Mouse (Mus musculus): Measurements from ENCODE around the gene Ccdc85c.

Gene Ccdc85c

DNA sequence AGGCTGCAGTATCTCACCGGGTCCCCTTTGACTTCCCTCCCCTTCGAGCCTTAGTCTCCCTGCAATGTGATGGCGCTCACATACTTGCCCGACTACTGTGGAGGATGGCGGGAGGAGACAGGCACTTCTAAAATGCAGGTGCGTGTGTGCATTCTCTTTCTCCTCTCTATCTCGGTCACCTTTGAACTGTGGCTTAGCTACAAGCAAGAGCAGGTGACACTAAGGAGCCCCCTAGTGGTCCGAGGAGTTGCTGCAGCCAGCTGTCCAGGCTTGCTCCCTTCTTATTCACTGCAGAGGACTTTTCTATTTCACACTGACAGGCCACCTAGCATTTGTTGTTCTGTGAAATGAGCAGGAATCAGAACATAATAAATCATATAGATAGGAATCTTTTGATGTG is 17.7 kb upstream of the Ccdc85c start:
- peak; percentile 75 for DNase-seq

- no peak for DNase-seq
Observed at GRCm38 (mm10) chr12:108292419-108292818, 17.2 kb upstream of the Ccdc85c start.

- no peak for DNase-seq
Observed at GRCm38 (mm10) chr12:108288127-108288880, 13.1 kb upstream of the Ccdc85c start.

DNA sequence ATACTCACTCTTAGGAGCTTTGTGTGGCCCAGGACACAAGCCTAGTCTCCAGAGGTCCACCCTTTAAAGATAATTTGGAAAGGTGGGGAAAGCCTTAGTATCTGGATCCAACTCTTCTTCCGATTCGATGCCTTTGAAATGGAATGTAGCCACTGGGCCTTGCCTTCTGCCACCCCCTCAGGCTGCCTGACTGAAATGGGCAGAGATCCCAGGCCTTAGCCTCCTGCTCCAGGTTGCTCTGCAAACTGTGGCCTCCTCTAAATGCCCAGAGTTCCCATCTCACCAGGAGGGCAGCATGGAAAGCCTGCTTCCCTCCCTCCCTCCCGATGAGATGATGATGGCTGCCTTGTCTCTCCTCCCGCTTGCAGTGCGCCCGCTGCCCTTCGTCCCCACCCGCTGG is 11.8 kb upstream of the Ccdc85c start:
- DNase-seq, result peak; percentile 71

- DNase-seq, result no peak
Observed at GRCm38 (mm10) chr12:108286381-108286780, 11.2 kb upstream of the Ccdc85c start.

GRCm38 (mm10) chr12:108285225-108286011 is 10.2 kb upstream of the Ccdc85c start:
- no peak for DNase-seq

DNA sequence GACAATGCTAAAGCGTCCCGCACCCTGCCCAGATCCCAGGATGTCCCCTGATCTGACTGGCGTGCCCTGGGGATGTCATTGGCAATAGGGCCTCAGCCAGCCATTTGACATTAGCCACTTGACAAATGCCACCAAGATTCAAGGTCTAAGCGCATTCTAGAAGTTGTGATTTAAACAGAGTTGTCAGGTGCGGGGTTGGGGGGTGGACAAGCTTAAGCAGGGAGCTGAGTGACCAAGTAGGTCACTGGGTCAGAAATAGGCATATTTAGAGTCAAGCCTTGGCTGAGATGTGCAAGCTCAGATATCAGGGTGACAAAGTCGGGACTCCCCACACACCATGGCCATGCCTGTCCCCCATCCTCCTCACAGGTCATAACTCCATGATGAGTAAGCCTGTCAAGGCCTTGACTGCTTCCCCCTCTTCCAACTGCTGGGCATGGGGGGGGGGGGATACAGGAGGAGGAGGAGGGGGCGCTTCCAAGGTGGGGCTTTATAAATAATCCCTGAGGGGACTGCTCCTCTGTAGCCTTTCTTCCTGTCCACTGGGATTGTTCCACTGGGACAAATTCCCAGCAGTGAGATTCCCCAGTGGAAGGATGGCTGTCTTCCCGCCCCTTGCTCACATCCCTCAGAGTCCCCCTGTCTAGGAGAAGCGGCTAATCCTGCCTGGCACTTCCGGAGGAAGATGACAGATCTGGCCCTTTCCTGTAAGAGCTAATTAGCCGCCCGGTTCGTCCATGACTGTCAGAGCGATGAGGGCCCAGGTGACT is 9.4 kb upstream of the Ccdc85c start:
- DNase-seq, result no peak

DNA sequence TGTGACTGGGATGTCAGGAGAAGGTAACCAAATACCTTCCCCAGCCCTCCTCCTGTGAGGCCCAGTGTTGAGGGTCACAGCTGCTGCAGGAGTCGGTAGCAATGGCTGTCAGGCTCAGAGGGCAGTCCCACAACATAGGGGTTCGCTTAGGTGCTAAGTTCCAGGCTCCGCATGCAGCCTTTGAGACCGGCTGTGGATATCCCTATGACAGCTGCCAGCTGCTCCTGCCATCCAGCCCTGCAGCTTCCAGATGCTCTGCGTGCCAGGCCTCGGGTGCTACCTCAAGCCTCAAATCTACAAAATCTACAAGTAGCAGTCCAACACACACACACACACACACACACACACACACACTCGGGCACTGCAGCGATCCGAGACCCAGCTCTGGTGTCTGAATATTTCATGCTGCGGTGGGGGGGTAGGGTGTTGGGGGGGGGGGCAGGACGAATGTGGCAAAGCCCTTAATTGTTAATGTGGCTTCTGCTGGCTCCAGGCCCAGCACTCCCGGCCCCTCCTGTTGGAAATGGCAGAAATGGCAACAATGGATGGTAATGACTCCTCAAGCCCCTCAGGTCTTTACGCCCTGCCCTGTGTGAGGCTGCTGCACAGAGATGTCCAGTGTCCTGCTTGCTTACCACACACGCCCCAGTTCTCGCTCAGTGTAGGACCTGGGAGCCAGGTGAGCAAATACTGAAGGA is 3.1 kb upstream of the Ccdc85c start:
- peak; percentile 64 for DNase-seq

DNA sequence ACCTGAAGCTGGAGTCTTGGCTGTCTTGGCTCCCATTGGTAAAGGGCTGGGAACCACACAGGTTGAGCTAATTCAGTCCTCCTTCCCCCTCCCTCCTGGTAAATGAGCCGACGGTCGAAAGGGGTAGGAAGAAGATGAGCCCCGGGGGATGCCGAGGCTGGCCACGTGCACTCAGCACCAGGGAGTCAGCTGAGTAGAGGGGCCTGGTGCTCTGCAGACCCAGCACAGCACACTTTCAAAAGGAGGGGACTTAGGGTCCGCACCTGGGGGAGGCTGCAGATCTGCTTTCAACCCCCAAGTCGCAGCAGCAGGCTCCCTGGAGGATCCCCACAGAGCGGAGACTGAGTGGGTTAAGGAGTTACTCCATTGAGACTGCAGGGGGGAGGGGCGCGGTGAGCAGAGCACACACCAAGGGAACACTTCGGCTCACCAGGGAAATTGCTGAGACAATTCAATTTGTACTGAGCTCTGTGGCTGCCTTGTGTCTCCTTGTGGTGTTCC is 2.2 kb upstream of the Ccdc85c start:
- DNase-seq, result peak; percentile 65

DNA sequence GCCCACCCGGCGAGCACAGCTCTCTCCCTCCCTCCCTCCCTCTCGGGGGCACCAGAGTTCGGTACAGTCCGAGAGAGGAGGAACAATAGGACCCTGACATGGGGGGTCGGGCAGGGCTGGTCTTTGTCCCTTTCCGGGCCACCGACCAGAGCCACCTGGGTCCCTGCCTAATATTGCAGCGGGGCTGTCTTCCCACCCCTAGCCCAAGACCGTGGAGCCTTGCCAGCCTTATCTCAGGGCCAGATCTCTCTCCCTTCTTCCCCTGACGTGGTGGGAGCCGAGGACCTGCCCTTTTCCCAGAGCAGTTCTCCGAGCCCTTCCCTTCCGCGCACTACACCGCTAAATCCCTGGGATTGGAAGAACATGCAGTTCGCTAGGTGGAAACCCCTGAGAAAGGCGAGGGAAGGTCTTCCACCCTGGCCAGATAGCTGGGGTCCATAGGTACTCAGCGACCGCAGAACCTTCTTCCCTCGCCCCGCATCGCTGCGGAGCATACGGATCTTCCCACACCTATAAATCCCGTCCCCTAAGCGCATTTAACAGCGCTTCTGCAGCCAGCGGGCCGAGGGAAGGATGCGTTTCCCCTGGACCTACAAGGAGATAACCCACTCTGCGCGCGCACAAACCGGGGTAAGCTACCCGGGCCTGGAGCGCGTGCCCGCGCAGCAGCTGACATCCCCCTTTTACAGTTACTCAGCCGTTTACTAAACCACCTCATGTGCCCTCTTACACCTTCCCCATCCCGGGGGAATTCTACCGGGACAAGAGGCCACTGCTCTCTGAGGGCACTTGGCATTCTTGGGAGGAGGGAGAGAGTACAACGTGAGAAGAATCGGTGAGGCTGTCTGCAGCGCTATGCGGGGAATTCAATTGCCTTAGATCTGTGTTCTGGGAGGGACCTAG is 946 bp upstream of the Ccdc85c start:
- peak; percentile 84 for DNase-seq

- peak; percentile 99 for DNase-seq
Observed at GRCm38 (mm10) chr12:108275508-108275890, 274 bp upstream of the Ccdc85c start.

GRCm38 (mm10) chr12:108274313-108274595 is 971 bp downstream of the Ccdc85c start:
- DNase-seq, result peak; percentile 64

DNA sequence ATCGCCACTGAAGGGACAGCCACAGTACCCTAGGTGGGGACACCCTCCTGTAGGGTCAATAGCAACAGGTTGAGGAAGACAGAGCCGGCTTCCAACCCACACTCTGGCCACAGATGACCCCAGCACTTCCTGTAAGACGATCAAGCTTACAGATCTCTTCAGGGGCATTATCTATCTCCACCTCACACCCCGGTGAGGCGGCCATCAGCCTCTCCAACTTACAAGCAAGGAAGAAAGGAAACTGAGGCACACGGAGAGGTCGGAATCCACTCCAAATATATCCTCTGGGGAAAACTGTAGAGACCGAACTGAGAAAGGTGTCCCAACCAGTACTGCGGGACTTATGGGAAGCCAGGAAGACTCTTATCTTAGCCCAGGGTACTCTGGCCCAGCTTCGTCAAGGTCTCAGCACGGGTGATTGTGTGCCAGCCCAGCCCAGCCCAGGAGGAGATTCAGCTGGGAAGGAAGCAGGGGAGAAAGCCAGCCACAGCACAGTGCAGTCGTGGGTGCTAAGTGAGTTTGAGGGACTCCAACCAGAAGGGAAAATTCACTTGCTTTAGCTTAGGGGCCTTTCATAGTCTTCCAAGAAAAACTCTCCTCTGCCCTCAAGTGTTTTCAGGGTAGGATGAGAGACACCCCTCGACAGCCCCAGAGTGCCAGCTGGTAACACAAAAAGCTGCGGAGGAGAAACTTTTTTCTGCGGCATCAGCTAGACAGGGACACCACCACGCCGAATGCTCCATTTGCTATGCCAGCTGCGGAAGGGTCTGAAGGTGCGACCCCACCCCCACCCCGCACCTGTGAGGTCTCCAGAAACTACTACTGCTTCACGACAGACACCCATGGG is 1.5 kb downstream of the Ccdc85c start:
- peak; percentile 66 for DNase-seq

- peak; percentile 71 for DNase-seq
Observed at GRCm38 (mm10) chr12:108272143-108272635, 3.0 kb downstream of the Ccdc85c start.

DNA sequence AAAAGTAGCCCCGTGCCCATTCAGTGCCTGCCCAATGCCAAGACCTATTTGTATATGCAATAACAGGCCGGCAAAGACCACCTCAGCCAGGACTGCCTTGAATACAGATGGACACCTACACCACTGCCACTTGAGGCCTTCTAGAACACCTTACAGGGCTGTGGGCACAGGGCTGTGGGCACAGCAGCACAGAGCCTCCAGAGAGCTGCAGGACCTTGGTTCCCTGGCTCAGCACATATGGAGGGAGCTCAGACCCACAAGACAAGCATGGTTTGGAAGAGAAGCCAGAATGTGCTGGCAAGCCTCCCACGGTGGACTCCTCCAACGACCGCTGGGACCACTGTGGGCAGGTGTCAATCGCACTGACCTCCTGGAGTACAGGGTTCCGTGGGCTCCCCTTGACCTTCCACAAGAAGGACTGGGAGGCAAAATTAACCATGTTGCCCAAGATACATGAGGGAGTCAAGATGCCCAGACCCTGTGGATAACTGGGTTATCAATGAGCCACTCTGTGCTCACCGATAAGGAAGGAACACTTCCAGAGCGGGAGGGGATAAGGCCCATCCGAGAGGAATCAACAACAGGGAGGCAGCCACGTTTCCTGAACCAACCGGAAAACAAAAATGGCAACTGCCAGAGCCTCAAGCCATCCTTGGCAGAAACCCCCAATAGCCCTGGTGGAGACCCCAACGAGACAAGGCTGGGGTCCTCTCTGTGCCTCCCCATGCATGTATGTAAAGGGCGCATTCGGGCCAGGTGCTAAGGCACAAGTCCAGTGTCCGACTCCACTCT is 3.7 kb downstream of the Ccdc85c start:
- DNase-seq, result peak; percentile 65

DNA sequence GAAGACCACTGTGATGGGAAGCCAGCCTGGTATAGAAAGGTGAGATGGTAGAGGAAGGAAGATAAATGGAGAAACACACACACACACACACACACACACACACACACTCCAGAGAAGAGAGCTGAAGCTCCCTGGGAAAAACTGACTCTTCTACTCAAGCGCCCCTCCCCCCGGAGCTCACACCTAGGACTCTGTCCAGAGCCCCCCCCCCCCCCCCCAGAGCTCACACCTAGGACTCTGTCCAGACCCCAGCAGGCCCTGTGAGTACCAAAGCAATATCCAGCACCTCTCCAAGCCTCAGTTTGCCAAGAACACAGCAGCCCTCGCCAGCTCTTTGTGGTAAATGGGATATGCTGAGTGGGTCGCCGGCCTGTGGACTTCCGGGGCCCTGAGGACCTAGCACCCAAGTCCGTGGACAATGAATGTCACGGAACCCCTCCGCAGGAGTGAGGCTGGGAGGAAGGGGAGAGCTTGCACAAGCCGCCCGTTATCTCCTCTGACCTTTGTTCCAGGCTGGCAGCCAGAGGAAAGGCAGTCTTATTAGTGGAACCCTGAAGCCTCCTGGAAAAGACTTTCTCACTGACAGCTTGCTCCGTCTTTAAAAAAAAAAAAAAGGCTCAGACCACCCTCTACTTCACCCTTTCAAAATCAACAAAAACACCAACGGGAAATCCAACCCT is 4.8 kb downstream of the Ccdc85c start:
- DNase-seq, result no peak

DNA sequence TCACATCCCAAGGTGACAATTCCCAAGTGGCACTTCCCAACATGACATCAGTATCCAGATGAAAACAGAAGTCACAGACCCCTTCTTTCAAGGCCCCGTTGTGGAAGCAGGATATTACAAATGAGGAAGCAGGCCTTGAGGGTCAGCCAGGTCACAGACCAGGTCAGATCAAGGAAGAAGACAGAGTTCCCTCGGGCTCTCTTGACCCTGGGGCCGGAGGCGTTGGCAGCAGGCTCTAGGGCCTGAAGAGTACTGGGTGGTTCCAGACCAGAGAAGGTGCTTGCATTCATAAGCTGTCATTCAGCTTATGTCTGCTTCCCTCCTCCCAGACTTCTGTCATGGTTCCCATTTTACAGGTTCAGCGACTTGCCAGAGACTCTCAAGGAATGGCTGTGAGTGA is 5.5 kb downstream of the Ccdc85c start:
- DNase-seq, result peak; percentile 46

GRCm38 (mm10) chr12:108268970-108269369 is 6.3 kb downstream of the Ccdc85c start:
- peak; percentile 38 for DNase-seq

- DNase-seq, result peak; percentile 39
Observed at GRCm38 (mm10) chr12:108267653-108268052, 7.6 kb downstream of the Ccdc85c start.
